Mouse (Mus musculus) urinary bladder, postnatal 0 days (tissue): Measurements from ENCODE around the gene H2-M1. TPM values are rescaled to one million over a fixed set of nuclear protein-coding genes. Genes with fewer than 3 reads are reported as not detected.

Experiments
- polyA plus RNA-seq: library from polyadenylated mRNA; unstranded; fragments of >200 nt; fragmentation: Nextera tagmentation; extraction: Ambion mirVana; gene quantifications from 2 replicates; pipeline ENCODE4 v1.2.1, GENCODE M21; 2015

H2-M1 gene
- polyA plus RNA-seq: not detected in 2 replicates

DNA sequence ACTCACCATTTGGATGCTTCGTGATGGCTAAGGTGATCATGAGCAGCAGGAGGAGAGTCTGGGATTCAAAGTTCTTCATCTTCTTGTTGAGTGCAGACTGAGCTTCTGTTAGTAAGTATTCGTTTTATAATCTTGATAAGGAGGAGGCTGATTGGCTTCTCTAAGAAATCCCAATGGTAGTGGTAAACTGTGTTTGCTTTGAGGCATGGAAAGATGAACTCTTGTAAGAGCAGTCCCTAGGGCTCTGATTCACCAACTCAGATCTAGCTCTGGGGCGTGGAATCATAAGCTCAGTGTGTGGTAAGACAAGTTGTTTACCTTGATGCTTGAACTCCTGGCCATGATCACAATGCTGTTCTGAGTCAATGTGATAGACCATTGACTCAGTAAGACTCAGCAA is at the start of gene H2-M1:
Gene H2-M1, minus strand, starts transcription at position 101 of the 400 bp plus-strand sequence.

DNA sequence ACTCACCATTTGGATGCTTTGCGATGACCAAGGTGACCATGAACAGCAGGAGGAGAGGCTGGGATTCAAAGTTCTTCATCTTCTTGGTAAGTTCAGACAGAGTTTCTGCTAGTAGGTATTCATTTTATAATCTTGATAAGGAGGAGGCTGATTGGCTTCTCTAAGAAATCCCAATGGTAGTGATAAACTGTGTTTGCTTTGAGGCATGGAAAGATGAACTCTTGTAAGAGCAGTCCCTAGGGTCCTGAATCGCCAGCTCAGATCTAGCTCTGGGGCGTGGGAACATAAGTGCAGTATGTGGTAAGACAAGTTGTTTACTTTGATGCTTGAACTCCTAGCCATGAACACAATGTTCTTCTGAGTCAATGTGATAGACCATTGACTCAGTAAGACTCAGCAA is 29.5 kb downstream of the H2-M1 start, which contains the start of gene H2-M9:
Gene H2-M9, minus strand, starts transcription at position 101 of the 400 bp plus-strand sequence.

Other genes with a start within 250 kb of the H2-M1 start
- not detected in 2 replicates for gene H2-M10.4, start 209.9 kb downstream of the H2-M1 start, polyA plus RNA-seq
- not detected in 2 replicates for gene H2-M11, start 125.1 kb downstream of the H2-M1 start, polyA plus RNA-seq
- gene H2-M9, start 29.6 kb downstream of the H2-M1 start, polyA plus RNA-seq: not detected in 2 replicates
- gene H2-M10.5, start 100.7 kb upstream of the H2-M1 start, polyA plus RNA-seq: not detected in 2 replicates
- gene H2-M10.6, start 140.0 kb upstream of the H2-M1 start, polyA plus RNA-seq: not detected in 2 replicates
- 26.9 and 28.6 TPM in 2 replicates for gene Trim26, start 164.9 kb upstream of the H2-M1 start, polyA plus RNA-seq
- 0.06 TPM in 1 of 2 replicates, not detected in the other for gene Trim15, start 195.0 kb upstream of the H2-M1 start, polyA plus RNA-seq
- 0.52 and 1.4 TPM in 2 replicates for gene Trim10, start 197.4 kb upstream of the H2-M1 start, polyA plus RNA-seq
- not detected in 2 replicates for gene Trim40, start 217.9 kb upstream of the H2-M1 start, polyA plus RNA-seq
- not detected in 2 replicates for gene Trim31, start 225.9 kb upstream of the H2-M1 start, polyA plus RNA-seq